Mouse (Mus musculus): ENCODE data around the gene Ccdc85c. TPM values are rescaled to one million over a fixed set of nuclear protein-coding genes. Genes with fewer than 3 reads are reported as not detected.

Gene Ccdc85c
- total RNA-seq, 4 experiments from 2014 or later: 38.2 to 46.2 (median 40.0) TPM

GRCm38 (mm10) chr12:108268970-108269369 is 6.3 kb downstream of the Ccdc85c start:
- DNase-seq (ENCODE audit: low spot score): no peak

GRCm38 (mm10) chr12:108267653-108268052 is 7.6 kb downstream of the Ccdc85c start:
- DNase-seq (ENCODE audit: low spot score): peak; percentile 55

GRCm38 (mm10) chr12:108265831-108266619 is 9.2 kb downstream of the Ccdc85c start:
- DNase-seq (ENCODE audit: low spot score): peak; percentile 60

- DNase-seq (ENCODE audit: low spot score): no peak
Measured at GRCm38 (mm10) chr12:108264918-108265317, 10.3 kb downstream of the Ccdc85c start.

GRCm38 (mm10) chr12:108260950-108261349 is 14.3 kb downstream of the Ccdc85c start:
- no peak for DNase-seq (ENCODE audit: low spot score)

GRCm38 (mm10) chr12:108259322-108260049 is 15.7 kb downstream of the Ccdc85c start:
- no peak for DNase-seq (ENCODE audit: low spot score)

- no peak for DNase-seq (ENCODE audit: low spot score)
Measured at GRCm38 (mm10) chr12:108256734-108257133, 18.5 kb downstream of the Ccdc85c start.

GRCm38 (mm10) chr12:108255960-108256359 is 19.3 kb downstream of the Ccdc85c start:
- DNase-seq (ENCODE audit: low spot score): no peak

- no peak for DNase-seq (ENCODE audit: low spot score)
Measured at GRCm38 (mm10) chr12:108255511-108255919, 19.7 kb downstream of the Ccdc85c start.

- DNase-seq (ENCODE audit: low spot score): no peak
Measured at GRCm38 (mm10) chr12:108253042-108253441, 22.2 kb downstream of the Ccdc85c start.

GRCm38 (mm10) chr12:108251825-108252542 is 23.2 kb downstream of the Ccdc85c start:
- no peak for DNase-seq (ENCODE audit: low spot score)

- DNase-seq (ENCODE audit: low spot score): no peak
Measured at GRCm38 (mm10) chr12:108251034-108251792, 24.0 kb downstream of the Ccdc85c start.

GRCm38 (mm10) chr12:108249522-108249921 is 25.7 kb downstream of the Ccdc85c start:
- DNase-seq (ENCODE audit: low spot score): peak; percentile 80

- DNase-seq (ENCODE audit: low spot score): no peak
Measured at GRCm38 (mm10) chr12:108249019-108249418, 26.2 kb downstream of the Ccdc85c start.

GRCm38 (mm10) chr12:108246759-108247500 is 28.3 kb downstream of the Ccdc85c start:
- no peak for DNase-seq (ENCODE audit: low spot score)

GRCm38 (mm10) chr12:108245579-108245978 is 29.6 kb downstream of the Ccdc85c start:
- DNase-seq (ENCODE audit: low spot score): no peak

GRCm38 (mm10) chr12:108244778-108245177 is 30.4 kb downstream of the Ccdc85c start:
- peak; percentile 75 for DNase-seq (ENCODE audit: low spot score)

- no peak for DNase-seq (ENCODE audit: low spot score)
Measured at GRCm38 (mm10) chr12:108242243-108242745, 32.9 kb downstream of the Ccdc85c start.

- no peak for DNase-seq (ENCODE audit: low spot score)
Measured at GRCm38 (mm10) chr12:108241626-108242025, 33.6 kb downstream of the Ccdc85c start.

GRCm38 (mm10) chr12:108240953-108241588 is 34.2 kb downstream of the Ccdc85c start:
- no peak for DNase-seq (ENCODE audit: low spot score)

All from heart, adult 8-10 months (tissue).